Mouse (Mus musculus) MEL (cell line): ENCODE data around the gene Cntd1. TPM values are rescaled to one million over a fixed set of nuclear protein-coding genes. Genes with fewer than 3 reads are reported as not detected.
A peak's percentile ranks its signal among the peaks of the same experiment; 100 is the strongest.

Source experiments
- DNase-seq: peaks from one replicate; pipeline ENCODE4 v3.0.0; 2011; ENCODE audit warnings: low read depth, low spot score
- H3K27ac ChIP-seq: 2 replicates; pipeline ENCODE4 v1.5.1; 2012; ENCODE audit warnings: low read depth, mild to moderate bottlenecking, control low read depth, low read length, moderate library complexity; ENCODE audit not compliant: control insufficient read depth
- H3K27me3 ChIP-seq, 2 experiments: fragments of 150-350 bp in 1 of 2; sonication (generic) in 1 of 2; 2 replicates each; pipeline ENCODE4 v1.6.1; 2012; ENCODE audit warnings: low read length in 2 of 2, mild to moderate bottlenecking in 2 of 2, improper control_type of control experiment in 1 of 2, moderate library complexity in 1 of 2; ENCODE audit not compliant: insufficient read depth in 2 of 2, control insufficient read depth in 1 of 2
- H3K36me3 ChIP-seq, 2 experiments: 2 replicates each; pipeline ENCODE4 v1.6.1; 2012 to 2014; ENCODE audit warnings: low read length in 2 of 2, improper control_type of control experiment in 1 of 2, inconsistent platforms in 1 of 2, mild to moderate bottlenecking in 1 of 2; ENCODE audit not compliant: insufficient read depth in 2 of 2, control insufficient read depth in 1 of 2
- H3K4me1 ChIP-seq, 2 experiments: fragments of 150-350 bp in 1 of 2; sonication (generic) in 1 of 2; 2 replicates each; pipeline ENCODE4 v1.6.1; 2012; ENCODE audit warnings: low read length in 2 of 2, improper control_type of control experiment in 1 of 2, mild to moderate bottlenecking in 1 of 2; ENCODE audit not compliant: insufficient read depth in 2 of 2, control insufficient read depth in 1 of 2
- H3K4me3 ChIP-seq, 2 experiments: fragments of 150-350 bp in 1 of 2; sonication (generic) in 1 of 2; 2 replicates each; pipeline ENCODE4 v1.5.1; 2012; ENCODE audit warnings: low read depth in 2 of 2, low read length in 2 of 2, mild to moderate bottlenecking in 2 of 2, moderate library complexity in 2 of 2, control low read depth in 1 of 2, improper control_type of control experiment in 1 of 2; ENCODE audit not compliant: control insufficient read depth in 1 of 2, insufficient read depth in 1 of 2
- H3K79me2 ChIP-seq: 2 replicates; pipeline ENCODE4 v1.6.1; 2012; ENCODE audit warnings: mild to moderate bottlenecking, low read length, moderate library complexity; ENCODE audit not compliant: control insufficient read depth, poor library complexity, insufficient read depth
- H3K9ac ChIP-seq: 2 replicates; pipeline ENCODE4 v1.6.1; 2012; ENCODE audit warnings: low read depth, mild to moderate bottlenecking, control low read depth, low read length, moderate library complexity; ENCODE audit not compliant: control insufficient read depth, poor library complexity, severe bottlenecking
- H3K9me3 ChIP-seq: fragments of 150-350 bp; sonication (generic); replicated peaks from 2 replicates; pipeline ENCODE4 v1.6.1; 2012; ENCODE audit warnings: mild to moderate bottlenecking, low read length, improper control_type of control experiment, moderate library complexity; ENCODE audit not compliant: insufficient read depth
- BHLHE40 ChIP-seq: IDR thresholded peaks from 2 replicates; pipeline ENCODE4 v1.6.1; 2012; ENCODE audit warnings: low read depth, mild to moderate bottlenecking, inconsistent platforms, low read length, improper control_type of control experiment, borderline replicate concordance
- CHD1 ChIP-seq: IDR thresholded peaks from 2 replicates; pipeline ENCODE4 v1.6.1; 2012; ENCODE audit warnings: low read depth, mild to moderate bottlenecking, inconsistent platforms, low read length, improper control_type of control experiment
- CTCF ChIP-seq, 3 experiments: IDR thresholded peaks in 2 of 3; conservative IDR thresholded peaks in 1 of 3; 2 replicates each; pipeline ENCODE4 v1.5.1; 2011 to 2012; ENCODE audit warnings: low read length in 3 of 3, low read depth in 2 of 3, mild to moderate bottlenecking in 2 of 3, improper control_type of control experiment in 1 of 3, inconsistent platforms in 1 of 3, mixed read lengths in 1 of 3, moderate library complexity in 1 of 3; ENCODE audit not compliant: control insufficient read depth in 1 of 3, insufficient read depth in 1 of 3, poor library complexity in 1 of 3, severe bottlenecking in 1 of 3
- EP300 ChIP-seq, 2 experiments: IDR thresholded peaks; 2 replicates each; pipeline ENCODE4 v1.6.1; 2011; ENCODE audit warnings: improper control_type of control experiment in 2 of 2, low read length in 2 of 2, low read depth in 1 of 2, mild to moderate bottlenecking in 1 of 2
- JUND ChIP-seq: IDR thresholded peaks from 2 replicates; pipeline ENCODE4 v1.6.1; 2011; ENCODE audit warnings: low read depth, mild to moderate bottlenecking, improper control_type of control experiment, low read length
- KAT2A ChIP-seq: conservative IDR thresholded peaks from 2 replicates; pipeline ENCODE4 v1.6.1; 2012; ENCODE audit warnings: low read depth, low read length, improper control_type of control experiment, inconsistent platforms
- MAZ ChIP-seq: IDR thresholded peaks from 2 replicates; pipeline ENCODE4 v1.6.1; 2012; ENCODE audit warnings: low read depth, mild to moderate bottlenecking, inconsistent platforms, low read length, improper control_type of control experiment
- MXI1 ChIP-seq: IDR thresholded peaks from 2 replicates; pipeline ENCODE4 v1.6.1; 2011; ENCODE audit warnings: mild to moderate bottlenecking, low read depth, low read length, improper control_type of control experiment
- NELFE ChIP-seq: IDR thresholded peaks from 2 replicates; pipeline ENCODE4 v1.6.1; 2011; ENCODE audit warnings: low read depth, low read length, improper control_type of control experiment
- POLR2A ChIP-seq, 2 experiments: IDR thresholded peaks; 2 replicates each; pipeline ENCODE4 v1.6.1; 2011 to 2012; ENCODE audit warnings: low read length in 2 of 2, mild to moderate bottlenecking in 2 of 2, control low read depth in 1 of 2, improper control_type of control experiment in 1 of 2, low read depth in 1 of 2, moderate library complexity in 1 of 2; ENCODE audit not compliant: control insufficient read depth in 1 of 2, insufficient read depth in 1 of 2, poor library complexity in 1 of 2
- RCOR1 ChIP-seq: IDR thresholded peaks from 2 replicates; pipeline ENCODE4 v1.6.1; 2012; ENCODE audit warnings: low read depth, mild to moderate bottlenecking, inconsistent platforms, low read length, improper control_type of control experiment
- SIN3A ChIP-seq: IDR thresholded peaks from 2 replicates; pipeline ENCODE4 v1.6.1; 2012; ENCODE audit warnings: low read length, improper control_type of control experiment, inconsistent platforms
- SMC3 ChIP-seq: IDR thresholded peaks from 2 replicates; pipeline ENCODE4 v1.6.1; 2011; ENCODE audit warnings: low read depth, low read length, improper control_type of control experiment
- TAL1 ChIP-seq: IDR thresholded peaks from 2 replicates; pipeline ENCODE4 v1.6.1; 2012; ENCODE audit warnings: mild to moderate bottlenecking, inconsistent platforms, low read length, moderate library complexity, mixed read lengths
- TCF12 ChIP-seq: IDR thresholded peaks from 2 replicates; pipeline ENCODE4 v1.6.1; 2014; ENCODE audit warnings: low read depth, mild to moderate bottlenecking, inconsistent platforms, low read length, improper control_type of control experiment, moderate library complexity
- UBTF ChIP-seq: IDR thresholded peaks from 2 replicates; pipeline ENCODE4 v1.6.1; 2012; ENCODE audit warnings: low read depth, mild to moderate bottlenecking, inconsistent platforms, low read length, improper control_type of control experiment, moderate library complexity, borderline replicate concordance; ENCODE audit not compliant: insufficient read depth
- USF1 ChIP-seq: IDR thresholded peaks from 2 replicates; pipeline ENCODE4 v1.6.1; 2014; ENCODE audit warnings: low read depth, mild to moderate bottlenecking, inconsistent platforms, low read length, improper control_type of control experiment, moderate library complexity
- USF2 ChIP-seq, 2 experiments: IDR thresholded peaks; 2 replicates each; pipeline ENCODE4 v1.6.1; 2011 to 2012; ENCODE audit warnings: improper control_type of control experiment in 2 of 2, low read length in 2 of 2, borderline replicate concordance in 1 of 2, inconsistent platforms in 1 of 2, low read depth in 1 of 2, mild to moderate bottlenecking in 1 of 2; ENCODE audit not compliant: insufficient read depth in 1 of 2
- ZC3H11A ChIP-seq: IDR thresholded peaks from 2 replicates; pipeline ENCODE4 v1.6.1; 2012; ENCODE audit warnings: low read depth, mild to moderate bottlenecking, inconsistent platforms, low read length, improper control_type of control experiment
- ZMIZ1 ChIP-seq: IDR thresholded peaks from 2 replicates; pipeline ENCODE4 v1.6.1; 2012; ENCODE audit warnings: low read depth, mild to moderate bottlenecking, inconsistent platforms, low read length, improper control_type of control experiment, moderate library complexity
- polyA plus RNA-seq, 2 experiments: library from polyadenylated mRNA; stranded (reverse) in 1 of 2; unstranded in 1 of 2; fragments of >175 nt in 1 of 2; fragments of >200 nt in 1 of 2; gene quantifications; 2 replicates each; pipeline versions ENCODE4 v1.2.1 to v1.2.4; 2012; ENCODE audit warnings: low replicate concordance in 2 of 2, low read depth in 1 of 2; ENCODE audit not compliant: insufficient read length in 2 of 2, insufficient read depth in 1 of 2, missing spikeins in 1 of 2
- total RNA-seq: library from RNA; depleted of rRNA; stranded (reverse); fragments of 300-350 nt; gene quantifications from 2 replicates; pipeline ENCODE4 v1.2.3, GENCODE M21; 2012

Cntd1 gene
- total and polyA plus RNA-seq, 3 experiments, result 0.84 to 2.4 TPM; not detected in 1

DNA sequence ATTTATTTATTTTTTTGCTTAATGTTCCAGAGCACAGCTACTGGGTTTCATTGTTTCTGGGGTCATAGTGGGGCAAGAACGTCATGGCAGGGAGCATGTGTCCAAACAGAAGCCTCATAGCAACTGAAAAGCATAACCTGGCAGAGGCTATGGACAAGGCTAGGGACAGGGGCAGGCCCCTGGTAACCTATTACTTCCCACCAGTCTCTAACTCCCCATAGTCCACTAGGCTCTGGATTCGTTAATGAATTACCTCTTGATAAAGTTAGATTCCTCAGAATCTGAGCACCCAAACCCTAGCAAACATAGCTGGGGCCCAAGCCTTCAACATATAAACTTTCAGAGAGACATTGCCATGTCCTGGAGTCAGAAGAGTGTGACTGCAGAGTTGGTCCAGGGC, 27.8 kb upstream of the Cntd1 start (continued):
- no peak for TF ChIP-seq USF1
- TF ChIP-seq, all 39 proteins: peak for 0

DNA sequence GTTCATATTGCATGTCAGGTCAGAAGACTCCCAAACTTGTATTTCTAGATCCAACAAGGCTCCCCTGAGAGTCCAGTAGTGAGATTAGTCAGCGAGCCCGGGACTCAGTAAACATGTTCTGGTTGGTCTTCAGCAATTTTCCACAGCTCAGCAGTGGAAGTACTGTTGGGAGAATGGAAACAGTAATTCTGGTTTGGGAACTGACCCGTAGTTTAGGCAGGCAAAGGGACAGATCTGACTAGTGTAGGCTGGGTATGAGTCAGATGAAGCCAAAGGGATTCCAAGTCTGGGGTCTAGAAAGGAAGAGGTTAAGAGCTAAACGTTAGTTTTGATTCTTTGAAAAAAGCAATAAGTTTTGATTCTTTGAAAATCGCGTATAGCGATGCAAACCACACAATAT, 25.9 kb upstream of the Cntd1 start:
- Histone ChIP-seq H3K4me1 (peaks cover 0 to 5% of the 10 kb centered on the region in 2 experiments; a peak in 1 of 4 replicates), H3K27ac (peak overlapping the region; percentile 59), H3K27me3 (no peaks in the 10 kb centered on the region), H3K9ac (peak overlapping the region; percentile 95), H3K79me2 (peaks cover 7% of the 10 kb centered on the region), H3K9me3 (no peaks in the 10 kb centered on the region), H3K4me3 (peak overlapping the region; percentile 80 to 93), H3K36me3 (peaks cover 0 to 10% of the 10 kb centered on the region in 2 experiments; a peak in 2 of 4 replicates)
- TF ChIP-seq CHD1, result no peak
- TF ChIP-seq KAT2A, result no peak
- no peak for TF ChIP-seq MAZ
- TF ChIP-seq SMC3, result no peak
- TF ChIP-seq TAL1, result no peak
- no peak for TF ChIP-seq TCF12
- no peak for TF ChIP-seq ZMIZ1
- TF ChIP-seq BHLHE40, result no peak
- no peak for TF ChIP-seq NELFE
- TF ChIP-seq EP300 (IDR thresholded peaks at IDR 0.05; ENCODE audit: low read depth in 1 of 2, low read length in 2 of 2), result no peak
- no peak for TF ChIP-seq USF1
- no peak for TF ChIP-seq JUND
- TF ChIP-seq RCOR1, result no peak
- no peak for TF ChIP-seq USF2 (IDR thresholded peaks at IDR 0.05; ENCODE audit: borderline replicate concordance in 1 of 2, insufficient read depth in 1 of 2, low read depth in 1 of 2, low read length in 2 of 2)
- no peak for TF ChIP-seq POLR2A (IDR thresholded peaks at IDR 0.05; ENCODE audit: control insufficient read depth in 1 of 2, insufficient read depth in 1 of 2, low read depth in 1 of 2, low read length in 2 of 2, poor library complexity in 1 of 2)
- TF ChIP-seq ZC3H11A, result no peak
- no peak for TF ChIP-seq UBTF
- no peak for TF ChIP-seq MXI1
- no peak for TF ChIP-seq SIN3A
- TF ChIP-seq CTCF (IDR thresholded peaks at IDR 0.05 in 2 of 3, conservative IDR thresholded peaks at IDR 0.05 in 1 of 3; ENCODE audit: control insufficient read depth in 1 of 3, insufficient read depth in 1 of 3, low read depth in 2 of 3, low read length in 3 of 3, poor library complexity in 1 of 3, severe bottlenecking in 1 of 3), result no peak
- peak; percentile 73 for DNase-seq
